Mouse (Mus musculus) neutrophil, adult 5-6 weeks (primary cell): ENCODE results near the gene Fam234a. TPM values are rescaled to one million over a fixed set of nuclear protein-coding genes. Genes with fewer than 3 reads are reported as not detected.

Experiments used
- ATAC-seq: fragments of 151-379, 151-347 bp; 2 replicates; pipeline ENCODE4 v1.8.0; 2017; ENCODE audit warnings: mild to moderate bottlenecking, moderate TSS enrichment; ENCODE audit not compliant: insufficient number of reproducible peaks, poor library complexity, low FRiP score, severe bottlenecking; ENCODE audit errors: extremely low read depth
- total RNA-seq: library from RNA; stranded (forward); fragments of 200-1000 nt; gene quantifications from 2 replicates; pipeline ENCODE4 v1.2.3, GENCODE M21; 2017

Fam234a gene
- total RNA-seq, 1 experiment from 2014 or later = 17.6 TPM

DNA sequence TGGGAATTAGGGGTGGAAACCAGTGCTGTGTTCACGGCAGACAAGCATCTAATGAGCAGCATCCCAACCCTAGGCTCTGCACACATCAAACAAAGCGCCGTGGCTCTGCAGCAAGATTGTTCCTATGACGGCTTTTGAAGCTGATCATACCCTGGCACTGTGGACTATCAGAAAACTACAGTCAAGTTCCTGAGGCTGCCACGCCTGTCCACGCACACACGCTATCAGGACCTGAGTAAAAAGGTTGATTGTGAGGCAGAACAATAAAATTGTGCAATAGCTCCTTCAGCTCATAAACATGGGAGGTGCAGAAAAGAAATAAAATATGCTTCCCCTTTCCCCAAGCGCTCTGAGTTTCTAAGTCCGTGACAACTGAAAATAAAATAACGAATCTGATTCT lies 6.4 kb downstream of the Fam234a start:
- ATAC-seq = no peak

GRCm38 (mm10) chr17:26235077-26235815 lies 8.8 kb downstream of the Fam234a start:
- no peak for ATAC-seq

DNA sequence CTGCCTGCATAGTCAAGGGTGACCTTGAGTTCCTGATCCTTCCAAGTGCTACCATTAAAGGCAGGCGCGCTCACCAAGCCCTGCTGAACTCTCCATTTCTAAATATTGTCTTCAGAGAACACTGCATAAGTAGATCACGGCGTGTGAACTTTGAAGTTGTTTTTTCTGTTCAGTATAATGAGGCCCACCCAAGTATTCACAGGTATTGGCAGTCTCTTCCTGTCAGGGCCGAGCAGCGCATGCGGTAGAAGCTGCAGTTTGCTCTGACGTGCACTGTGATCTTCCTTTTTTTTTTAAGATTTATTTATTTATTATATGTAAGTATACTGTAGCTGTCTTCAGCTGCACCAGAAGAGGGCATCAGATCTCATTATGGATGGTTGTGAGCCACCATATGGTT lies 9.7 kb downstream of the Fam234a start:
- no peak for ATAC-seq

GRCm38 (mm10) chr17:26232863-26233262 lies 11.2 kb downstream of the Fam234a start:
- ATAC-seq = 0 out of 2 replicates have a peak, but pooled peaks have one; percentile 16

DNA sequence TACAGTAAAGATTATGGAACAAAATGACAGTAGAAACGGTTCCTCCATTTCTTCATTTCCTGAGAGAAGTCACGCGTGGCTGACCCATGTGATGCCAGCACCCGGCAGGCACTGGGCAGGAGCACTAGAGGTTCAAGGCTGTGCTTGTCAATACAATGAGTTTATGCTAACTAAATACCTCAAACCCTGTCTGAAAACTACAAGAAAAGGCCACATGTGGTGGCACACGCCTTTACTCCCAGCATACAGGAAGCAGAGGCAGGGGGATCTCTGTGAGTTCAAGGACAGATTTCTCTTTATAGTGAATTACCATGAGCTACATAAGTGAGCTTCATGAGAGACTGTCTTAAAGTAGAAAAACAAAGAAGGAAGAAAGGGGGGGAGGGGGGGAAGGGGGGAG lies 12.9 kb downstream of the Fam234a start:
- ATAC-seq = no peak

- no peak for ATAC-seq
These were observed 14.3 kb downstream of the Fam234a start for GRCm38 (mm10) chr17:26229776-26230175.

DNA sequence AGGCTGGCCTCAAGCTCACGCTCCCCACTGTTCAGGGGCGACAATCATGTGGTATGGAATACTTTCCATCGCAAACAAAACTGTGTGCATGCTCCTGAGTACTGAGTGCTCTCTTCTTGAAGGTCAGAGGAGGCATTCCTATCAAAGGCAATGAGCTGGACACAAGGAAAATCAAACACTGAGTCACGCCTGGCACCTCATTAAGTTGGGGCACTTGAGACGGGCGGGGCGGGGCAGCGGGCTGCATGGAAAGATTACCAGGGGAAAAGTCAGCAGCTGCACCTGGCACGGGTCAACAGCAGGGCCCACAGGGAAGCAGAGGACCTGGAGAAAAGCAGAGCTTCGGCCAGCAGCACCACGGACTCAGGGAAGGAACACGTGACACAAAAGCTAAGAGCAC lies 18.9 kb downstream of the Fam234a start:
- no peak for ATAC-seq

DNA sequence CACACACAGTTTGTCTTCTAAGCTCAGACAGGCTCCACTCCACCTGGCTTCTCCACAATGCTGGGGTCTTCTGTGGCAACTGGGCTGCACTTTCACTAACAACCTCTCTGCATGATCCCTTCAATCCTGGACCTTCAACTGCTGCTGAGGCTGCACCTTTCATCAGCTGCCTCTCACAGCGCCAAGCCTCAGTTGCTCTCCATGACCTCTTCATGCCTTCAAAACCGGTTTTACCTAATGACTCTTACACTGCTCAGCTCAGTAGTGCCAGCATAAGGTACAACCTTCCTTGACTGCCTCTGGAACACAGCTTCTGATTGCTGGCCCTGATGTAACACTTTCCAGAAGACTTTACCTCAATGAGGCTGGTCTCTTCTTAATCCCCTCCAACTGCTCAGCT lies 22.5 kb downstream of the Fam234a start:
- ATAC-seq = no peak

- ATAC-seq = no peak
These were observed 31.4 kb downstream of the Fam234a start for GRCm38 (mm10) chr17:26212681-26213080.

DNA sequence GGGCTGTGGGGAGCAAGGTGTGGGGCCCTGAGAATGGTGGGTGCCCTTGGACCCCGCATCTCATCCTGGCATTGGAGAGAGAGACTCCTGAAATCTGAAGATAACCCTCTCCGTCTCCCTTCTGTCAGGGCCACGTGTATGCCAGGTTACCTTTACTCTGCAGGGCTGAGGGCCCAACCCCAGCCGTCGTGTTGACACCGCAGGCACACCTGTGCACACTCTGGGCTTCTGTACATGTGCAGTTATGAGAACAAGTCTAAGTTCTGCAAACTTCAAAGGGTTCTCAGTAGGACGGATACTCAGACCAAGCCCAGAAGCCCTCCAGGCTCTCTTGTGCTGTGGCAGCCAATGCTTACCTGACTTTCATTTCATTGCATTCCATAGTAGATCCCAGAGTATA lies 31.8 kb downstream of the Fam234a start:
- no peak for ATAC-seq

GRCm38 (mm10) chr17:26207686-26208085 lies 36.4 kb downstream of the Fam234a start, which contains the start of gene Arhgdig:
Gene Arhgdig (minus strand): TSS chr17:26207786.
- no peak for ATAC-seq

DNA sequence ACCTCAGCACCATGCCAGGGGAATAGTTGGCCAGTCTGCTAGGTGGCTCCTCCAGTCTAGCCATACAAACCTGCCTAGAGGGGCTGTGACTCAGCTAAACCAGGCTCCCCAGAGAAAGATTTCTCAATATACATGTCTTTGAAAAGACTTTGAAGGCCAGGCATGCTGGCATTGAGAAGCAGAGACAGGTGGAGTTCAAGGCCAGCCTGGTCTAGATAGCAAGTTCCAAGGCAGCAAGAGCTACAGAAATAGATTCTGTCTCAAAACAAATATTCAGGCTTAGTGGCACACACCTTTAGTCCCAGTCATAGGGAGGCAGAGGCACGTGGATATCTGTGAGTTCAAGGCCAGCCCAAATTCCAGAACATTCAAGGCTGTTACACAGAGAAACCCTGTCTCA lies 37.6 kb downstream of the Fam234a start:
- no peak for ATAC-seq

GRCm38 (mm10) chr17:26204766-26205165 lies 39.3 kb downstream of the Fam234a start:
- ATAC-seq = no peak

GRCm38 (mm10) chr17:26203321-26203811 lies 40.7 kb downstream of the Fam234a start:
- no peak for ATAC-seq

DNA sequence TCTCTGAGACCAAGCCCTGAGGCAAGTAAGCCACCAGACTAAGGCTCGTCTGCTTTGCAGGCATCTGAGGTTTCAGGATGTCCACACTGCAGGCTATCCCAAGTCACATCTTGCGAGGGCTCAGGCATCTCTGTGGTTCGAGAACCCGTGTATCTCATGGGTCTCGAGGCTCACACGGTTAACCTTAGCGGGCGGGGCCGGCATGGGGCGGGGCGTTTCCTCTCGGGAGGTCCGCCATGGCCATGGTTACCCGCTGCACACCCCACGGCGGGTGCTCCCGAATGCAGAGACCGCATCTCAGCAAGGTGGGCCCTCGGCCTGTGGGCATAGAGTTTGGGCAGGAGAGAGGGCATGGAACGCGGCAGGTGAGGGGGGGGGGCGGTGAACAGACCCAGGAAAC lies 41.3 kb downstream of the Fam234a start, which contains the start of gene Rgs11:
Rgs11 (plus strand) TSS at position 215 of the 400 bp plus-strand sequence.
- ATAC-seq = no peak

- no peak for ATAC-seq
These were observed 42.0 kb downstream of the Fam234a start for GRCm38 (mm10) chr17:26201998-26202397.

DNA sequence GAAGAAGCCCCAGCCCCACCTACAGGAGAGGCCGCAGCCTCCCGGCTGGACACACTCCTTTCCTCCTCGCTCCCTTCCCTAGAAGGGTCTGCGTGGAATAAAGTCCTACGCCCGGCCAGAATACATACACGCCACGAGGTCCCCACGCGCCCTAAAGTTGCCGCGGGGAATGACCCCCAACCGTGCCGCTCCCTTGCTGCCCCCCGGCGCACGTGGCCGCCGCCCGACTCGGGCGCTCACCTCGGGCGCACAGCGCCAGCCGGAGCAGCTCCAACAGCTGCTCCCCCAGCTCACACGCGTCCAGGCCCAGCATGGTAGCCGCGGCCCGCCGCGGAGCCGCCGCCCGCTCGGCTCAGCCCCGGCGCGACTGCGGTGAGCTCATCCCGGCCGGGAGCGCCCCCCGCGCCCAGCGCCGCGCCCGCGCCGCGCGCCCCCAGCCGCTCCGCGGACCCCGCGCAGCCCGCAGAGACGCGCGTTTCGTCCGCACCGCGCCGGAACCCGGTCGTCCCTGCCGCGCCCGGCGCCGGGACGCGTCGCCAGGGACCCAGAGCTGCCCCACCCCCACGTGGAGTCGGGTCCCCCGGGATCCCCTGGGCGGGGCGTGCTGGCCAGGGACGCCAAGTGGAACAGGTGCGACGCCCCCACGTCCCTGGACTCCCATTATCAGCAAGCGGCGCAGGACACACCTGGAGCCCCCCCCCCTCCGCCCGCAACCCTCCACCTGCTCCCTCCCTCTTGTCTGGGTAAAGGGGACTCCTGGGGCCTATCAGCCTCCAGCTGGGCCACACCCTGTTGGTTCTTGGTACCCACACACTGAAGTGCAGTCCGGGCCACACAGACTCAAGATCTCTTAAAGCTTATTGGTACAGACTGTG lies 43.0 kb downstream of the Fam234a start:
- no peak for ATAC-seq

GRCm38 (mm10) chr17:26198892-26199291 lies 45.1 kb downstream of the Fam234a start, which contains the start of gene Pdia2:
Gene Pdia2 (minus strand): TSS chr17:26199087.
- ATAC-seq = no peak

DNA sequence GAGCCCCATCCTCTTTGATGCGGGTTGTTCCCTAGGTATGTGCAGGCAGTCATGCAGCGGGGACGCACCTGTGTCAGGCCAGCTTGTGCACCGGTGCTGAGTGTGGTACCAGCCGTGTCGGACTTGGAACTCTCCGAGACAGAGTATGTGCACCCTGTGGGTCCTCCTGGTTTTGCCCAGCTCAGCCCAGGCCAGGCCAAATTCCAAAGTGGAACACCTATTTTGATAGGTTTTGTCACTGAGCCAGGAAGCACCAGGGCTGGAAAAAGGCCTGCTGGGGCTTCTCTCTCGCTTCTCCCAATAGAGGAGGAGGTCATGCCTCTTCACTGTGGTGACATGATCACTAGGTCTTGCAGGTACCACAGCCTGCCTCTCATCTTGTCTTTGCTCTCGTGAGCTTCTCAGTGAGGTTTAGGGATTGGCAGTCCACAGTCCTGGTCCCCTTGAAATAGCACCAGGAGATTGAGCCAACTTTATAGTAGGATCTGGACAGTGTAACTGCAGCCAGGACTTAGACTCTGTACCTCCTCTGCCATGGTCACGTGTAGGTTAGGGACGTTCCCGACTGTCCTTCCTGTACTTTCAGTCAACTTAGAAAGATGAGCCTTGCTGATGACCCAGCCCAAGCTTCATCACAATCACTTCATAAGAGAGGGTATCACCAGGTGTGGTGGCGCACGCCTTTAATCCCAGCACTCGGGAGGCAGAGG lies 51.4 kb downstream of the Fam234a start:
- no peak for ATAC-seq
